Mouse (Mus musculus) limb, embryonic 13.5 days (tissue): ENCODE data around the gene Ndufb10. TPM values are rescaled to one million over a fixed set of nuclear protein-coding genes. Genes with fewer than 3 reads are reported as not detected.

Experiments
- ATAC-seq: fragments of 200-750 bp; cut with Nextera tagmentation; 2 replicates; pipeline ENCODE4 v1.8.0; 2017; ENCODE audit warnings: low read depth, moderate number of reproducible peaks, moderate TSS enrichment; ENCODE audit not compliant: low FRiP score
- H3K27ac ChIP-seq: fragments of 300-500 bp; sonication (generic); 2 replicates; pipeline ENCODE4 v1.5.1; 2015; ENCODE audit warnings: inconsistent platforms, mild to moderate bottlenecking, moderate library complexity
- H3K27me3 ChIP-seq: fragments of 300-500 bp; sonication (generic); 2 replicates; pipeline ENCODE4 v1.6.1; 2015; ENCODE audit warnings: mild to moderate bottlenecking, inconsistent platforms
- H3K36me3 ChIP-seq: fragments of 300-500 bp; sonication (generic); 2 replicates; pipeline ENCODE4 v1.6.1; 2015; ENCODE audit warnings: inconsistent platforms, mild to moderate bottlenecking, moderate library complexity
- H3K4me1 ChIP-seq: fragments of 300-500 bp; sonication (generic); 2 replicates; pipeline ENCODE4 v1.6.1; 2015; ENCODE audit warnings: inconsistent platforms
- H3K4me2 ChIP-seq: fragments of 300-500 bp; sonication (generic); replicated peaks from 2 replicates; pipeline ENCODE4 v1.6.1; 2015; ENCODE audit warnings: inconsistent platforms, mild to moderate bottlenecking, moderate library complexity
- H3K4me3 ChIP-seq: fragments of 300-500 bp; sonication (generic); 2 replicates; pipeline ENCODE4 v1.5.1; 2015; ENCODE audit warnings: moderate library complexity, mild to moderate bottlenecking, inconsistent platforms
- H3K9ac ChIP-seq: fragments of 300-500 bp; sonication (generic); 2 replicates; pipeline ENCODE4 v1.6.1; 2015; ENCODE audit warnings: mild to moderate bottlenecking, inconsistent platforms
- H3K9me3 ChIP-seq: fragments of 300-500 bp; sonication (generic); 2 replicates; pipeline ENCODE4 v1.6.1; 2016; ENCODE audit warnings: inconsistent platforms
- WGBS: fragments of 180-500 bp; shearing (Covaris S2); methylation state at CpG from one replicate; pipeline ENCODE4 v1.1.7; 2015; 5-methylcytosine and 5-hydroxymethylcytosine counted together
- polyA plus RNA-seq: library from polyadenylated mRNA; unstranded; fragments of >200 nt; fragmentation: Nextera tagmentation; extraction: Ambion mirVana; gene quantifications from 2 replicates; pipeline ENCODE4 v1.2.1, GENCODE M21; 2015

The Ndufb10 gene
- polyA plus RNA-seq, 1 experiment from 2014 or later: 206 TPM

DNA sequence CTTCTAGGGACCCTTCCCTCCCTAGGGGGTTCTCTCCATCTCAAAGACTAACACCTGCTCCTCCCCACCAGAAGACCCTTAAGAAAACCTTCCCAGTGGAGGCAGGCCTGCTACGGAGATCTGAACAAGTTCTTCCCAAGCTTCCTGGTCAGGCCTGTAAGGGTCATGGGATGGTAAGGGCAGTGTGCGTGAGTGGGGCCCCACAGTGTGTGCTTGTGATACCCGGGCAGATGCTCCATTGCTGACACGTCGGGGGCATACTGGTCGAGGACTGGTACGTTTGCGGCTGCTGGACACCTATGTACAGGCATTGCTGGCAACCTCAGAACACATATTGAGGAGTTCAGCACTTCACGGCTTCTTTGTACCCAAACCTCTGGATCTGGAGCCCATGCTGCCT is 25.6 kb downstream of the Ndufb10 start:
- Histone ChIP-seq H3K27me3 (no peaks in the 10 kb centered on the region), H3K27ac (no peak overlapping the region), H3K9ac (no peak overlapping the region), H3K4me3 (no peak overlapping the region), H3K9me3 (no peaks in the 10 kb centered on the region), H3K36me3 (peaks cover 44% of the 10 kb centered on the region), H3K4me1 (peaks cover 31% of the 10 kb centered on the region), H3K4me2 (no peak overlapping the region)
- ATAC-seq: no peak
- 68% methylated on average over 9 of the region's 9 CpGs for WGBS

DNA sequence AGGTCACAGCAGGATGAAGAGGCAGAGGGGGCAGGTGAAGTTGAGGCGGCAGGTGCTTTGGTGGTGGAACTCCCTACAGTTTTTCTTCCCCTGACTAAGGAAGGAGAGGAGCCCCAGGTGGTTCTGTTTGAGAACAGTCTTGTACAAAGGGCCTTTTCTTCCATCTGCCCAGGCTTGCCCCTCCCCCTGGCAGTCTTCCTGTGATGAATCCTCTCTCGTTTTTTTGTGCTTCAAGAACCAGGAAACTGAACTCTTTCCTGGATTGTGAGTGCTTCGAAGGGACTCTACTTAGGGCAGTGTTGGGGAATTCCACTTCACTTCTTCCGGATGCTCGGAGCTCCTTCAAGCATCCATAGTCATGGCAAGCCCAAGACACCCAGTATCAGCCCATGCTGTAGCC is 26.3 kb downstream of the Ndufb10 start:
- H3K4me1 ChIP-seq: peaks cover 31% of the 10 kb centered on the region
- no peak overlapping the region for H3K27ac ChIP-seq
- WGBS: 20% methylated on average over 5 of the region's 5 CpGs
- H3K36me3 ChIP-seq: peaks cover 43% of the 10 kb centered on the region
- no peaks in the 10 kb centered on the region for H3K9me3 ChIP-seq
- H3K4me2 ChIP-seq: no peak overlapping the region
- peak overlapping the region; percentile 5; the same call in 1 of the 2 replicates for H3K9ac ChIP-seq
- no peak for ATAC-seq
- no peaks in the 10 kb centered on the region for H3K27me3 ChIP-seq
- H3K4me3 ChIP-seq: no peak overlapping the region

DNA sequence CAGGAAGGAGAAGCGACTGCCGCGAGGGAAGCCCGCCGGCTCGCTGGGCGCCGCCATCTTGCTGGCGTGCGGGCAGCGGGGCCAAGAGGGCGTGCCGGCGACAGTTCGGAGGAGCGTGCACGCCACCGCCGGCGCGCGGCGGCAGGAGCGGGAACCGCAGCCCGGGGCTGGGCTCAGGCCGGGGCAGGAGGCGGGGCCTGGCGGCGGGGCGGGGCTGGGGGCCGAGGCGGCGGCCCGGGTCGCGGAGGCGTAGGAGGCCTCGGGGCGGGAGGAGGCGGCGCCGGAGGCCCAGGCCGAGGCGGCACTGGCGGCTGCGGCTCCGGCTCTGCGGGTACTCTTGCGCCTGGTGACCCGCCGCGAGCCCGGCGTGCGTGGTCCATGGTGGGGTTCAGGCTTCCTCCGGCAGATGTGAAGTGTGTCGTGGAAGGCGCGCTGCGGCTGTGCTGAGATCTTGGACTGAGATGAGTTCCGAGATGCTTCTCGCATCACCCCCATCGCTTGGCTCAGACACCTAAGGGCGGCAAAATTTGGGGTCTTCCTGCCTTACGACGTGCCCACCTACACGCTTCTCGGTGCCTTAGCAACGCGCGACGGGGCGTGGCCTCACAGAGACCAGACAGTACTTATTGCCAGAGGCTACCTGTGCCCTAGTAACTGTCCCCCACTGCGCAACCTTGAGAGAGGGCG is 28.1 kb downstream of the Ndufb10 start, which contains the start of the genes Gfer and Noxo1:
Gene Gfer (minus strand): TSS at position 146 of the 687 bp plus-strand sequence.
Gene Noxo1 (plus strand): TSS at position 224 of the 687 bp plus-strand sequence.
- H3K27ac ChIP-seq: peak within 1 kb of the TSS; percentile 81
- peak within 1 kb of the TSS; percentile 84 for H3K4me3 ChIP-seq
- H3K4me2 ChIP-seq: peak within 1 kb of the TSS; percentile 81
- WGBS: under 1% methylated on average over 64 of the region's 76 CpGs
- H3K9ac ChIP-seq: peak within 1 kb of the TSS; percentile 88
- peaks cover 9% of the 10 kb centered on the region for H3K27me3 ChIP-seq
- no peaks in the 10 kb centered on the region for H3K9me3 ChIP-seq
- peak; percentile 90 for ATAC-seq
- H3K36me3 ChIP-seq: peaks cover 35% of the 10 kb centered on the region
- H3K4me1 ChIP-seq: peaks cover 31% of the 10 kb centered on the region

DNA sequence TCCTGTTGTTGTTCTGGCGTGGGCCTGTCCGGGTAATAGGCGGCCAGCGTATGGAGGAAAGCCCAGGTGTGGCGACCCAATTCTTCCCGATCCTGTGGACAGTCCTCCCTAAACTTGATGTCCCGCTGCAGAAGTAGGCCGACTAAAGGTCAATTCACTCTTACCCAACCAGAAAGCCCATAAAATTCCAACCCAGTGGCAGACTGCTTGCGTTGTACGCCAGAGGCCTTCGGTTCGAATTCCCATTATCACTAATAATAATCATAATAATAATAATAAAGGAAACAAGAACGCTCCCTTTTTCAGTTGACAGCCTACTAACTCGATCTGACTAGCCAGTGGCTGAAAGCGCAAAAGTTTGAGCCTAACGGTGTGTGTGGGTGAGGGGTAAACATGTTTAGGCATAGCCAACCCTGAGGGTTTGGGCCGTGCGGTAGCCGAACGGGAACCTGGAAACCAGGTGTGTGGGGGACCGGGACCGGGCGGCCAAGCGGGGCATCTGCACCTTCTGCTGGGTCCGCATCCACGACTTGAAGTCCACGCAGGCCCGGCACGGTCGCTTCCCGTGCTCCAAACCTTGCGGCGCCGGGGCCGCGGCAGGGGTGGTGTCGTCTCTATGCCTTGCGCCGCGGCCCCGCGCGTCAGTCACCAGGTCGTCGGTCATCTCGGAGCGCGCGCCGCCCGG is 28.8 kb downstream of the Ndufb10 start:
- peak overlapping the region; percentile 81 for H3K27ac ChIP-seq
- no peak; the same call in 1 of the 2 replicates for ATAC-seq
- peak overlapping the region; percentile 81 for H3K4me2 ChIP-seq
- peak overlapping the region; percentile 88 for H3K9ac ChIP-seq
- H3K4me1 ChIP-seq: peaks cover 31% of the 10 kb centered on the region
- H3K4me3 ChIP-seq: peak overlapping the region; percentile 84
- no peaks in the 10 kb centered on the region for H3K9me3 ChIP-seq
- 4% methylated on average over 51 of the region's 51 CpGs for WGBS
- peaks cover 28% of the 10 kb centered on the region for H3K36me3 ChIP-seq
- peaks cover 16% of the 10 kb centered on the region for H3K27me3 ChIP-seq

DNA sequence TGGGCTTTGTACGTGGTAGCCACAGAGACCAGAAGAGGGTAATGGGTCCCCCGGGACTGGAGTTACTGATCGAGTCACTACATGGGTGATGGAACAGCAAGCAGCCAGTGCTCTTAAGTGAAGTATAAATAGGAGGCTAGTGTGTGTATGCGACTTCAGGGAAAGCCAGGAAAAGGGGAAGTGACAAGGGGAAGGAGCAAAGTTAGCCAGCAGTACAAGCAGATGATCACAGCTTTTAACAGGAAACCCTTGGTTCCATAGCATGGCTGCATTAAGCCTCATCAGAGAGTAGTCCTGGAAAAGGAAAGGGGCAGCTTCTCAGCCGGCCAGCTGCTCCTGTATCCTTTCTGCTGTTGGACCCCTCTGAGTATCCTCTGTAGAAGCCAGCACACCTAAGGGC is 31.9 kb downstream of the Ndufb10 start:
- H3K36me3 ChIP-seq: peaks cover 19% of the 10 kb centered on the region
- WGBS: 81% methylated on average over 5 of the region's 5 CpGs
- peaks cover 34% of the 10 kb centered on the region for H3K4me1 ChIP-seq
- H3K4me2 ChIP-seq: no peak overlapping the region
- no peaks in the 10 kb centered on the region for H3K9me3 ChIP-seq
- ATAC-seq: no peak
- no peak overlapping the region for H3K27ac ChIP-seq
- H3K4me3 ChIP-seq: no peak overlapping the region
- no peak overlapping the region for H3K9ac ChIP-seq
- peaks cover 47% of the 10 kb centered on the region for H3K27me3 ChIP-seq

DNA sequence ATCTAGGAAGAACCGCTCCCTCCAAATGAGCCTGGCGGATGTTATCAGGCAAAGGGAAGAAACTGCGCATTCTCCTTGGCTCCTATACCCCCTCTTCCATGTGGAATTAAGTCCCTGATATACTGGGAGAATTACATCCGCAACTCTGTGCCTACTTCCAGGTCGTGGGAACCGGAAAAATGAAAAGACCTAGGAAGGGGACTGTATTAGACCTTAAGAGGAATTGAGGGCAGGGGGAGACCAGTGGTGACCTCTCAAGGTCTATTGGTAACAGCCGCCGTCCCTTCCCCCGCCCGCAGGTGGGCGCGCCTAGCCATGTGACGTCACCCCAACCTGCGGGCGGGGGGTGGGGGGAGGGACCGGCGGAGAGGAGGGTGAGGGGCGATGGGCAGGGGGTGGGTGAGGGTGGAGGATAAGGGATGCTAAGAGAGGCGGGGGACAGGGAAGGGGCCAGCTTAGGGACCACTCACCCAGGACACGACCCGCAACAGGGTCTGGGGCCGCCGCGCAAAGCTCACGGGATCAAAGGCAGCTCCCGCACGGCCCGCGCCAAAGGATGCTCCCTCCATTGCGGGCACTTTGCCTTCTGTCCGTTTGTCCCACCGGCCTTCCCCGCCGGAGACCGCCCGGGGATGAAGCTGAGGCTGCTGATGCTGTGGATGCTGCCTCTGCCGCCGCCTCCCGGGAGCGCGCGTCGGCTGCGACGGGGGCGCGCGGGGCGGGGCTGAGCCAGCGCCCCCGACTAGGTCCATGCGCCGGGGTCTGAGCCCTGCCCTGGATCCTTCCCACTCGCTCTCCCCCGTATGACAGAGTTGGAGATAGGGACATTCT is 34.8 kb downstream of the Ndufb10 start, which contains the start of gene Syngr3:
Gene Syngr3 (minus strand): TSS at position 705 of the 831 bp plus-strand sequence.
- H3K9me3 ChIP-seq: no peaks in the 10 kb centered on the region
- peak within 1 kb of the TSS; percentile 76 for H3K9ac ChIP-seq
- peaks cover 19% of the 10 kb centered on the region for H3K36me3 ChIP-seq
- peaks cover 60% of the 10 kb centered on the region for H3K27me3 ChIP-seq
- peak within 1 kb of the TSS; percentile 92 for H3K4me2 ChIP-seq
- H3K27ac ChIP-seq: no peak within 1 kb of the TSS
- peak within 1 kb of the TSS; percentile 67 for H3K4me3 ChIP-seq
- ATAC-seq: no peak
- 1% methylated on average over 51 of the region's 55 CpGs for WGBS
- peaks cover 23% of the 10 kb centered on the region for H3K4me1 ChIP-seq

DNA sequence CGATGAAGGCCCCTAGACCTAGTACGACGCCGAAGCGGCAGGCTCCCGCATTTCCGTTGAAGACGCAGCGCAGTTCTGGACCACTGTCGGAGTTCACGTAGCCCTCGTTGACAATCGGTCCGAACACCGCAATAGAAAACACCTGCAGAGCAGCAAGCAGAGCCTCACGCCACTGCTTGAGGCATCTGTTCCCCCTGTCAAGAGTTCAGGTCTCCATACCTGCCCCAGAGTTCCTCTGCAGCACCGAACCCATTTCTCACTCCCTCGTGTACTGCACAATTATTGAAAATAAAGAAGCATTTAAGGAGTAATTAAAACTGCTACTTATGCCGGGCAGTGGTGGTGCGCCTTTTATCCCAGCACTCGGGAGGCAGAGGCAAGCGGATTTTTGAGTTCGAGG is 36.7 kb downstream of the Ndufb10 start:
- H3K27me3 ChIP-seq: peaks cover 59% of the 10 kb centered on the region
- peak overlapping the region; percentile 62 for H3K4me2 ChIP-seq
- no peaks in the 10 kb centered on the region for H3K9me3 ChIP-seq
- H3K4me3 ChIP-seq: peak overlapping the region; percentile 34
- no peak for ATAC-seq
- H3K36me3 ChIP-seq: peaks cover 7% of the 10 kb centered on the region
- peak overlapping the region; percentile 55 for H3K9ac ChIP-seq
- peaks cover 20% of the 10 kb centered on the region for H3K4me1 ChIP-seq
- WGBS: 17% methylated on average over 23 of the region's 23 CpGs
- no peak overlapping the region for H3K27ac ChIP-seq

DNA sequence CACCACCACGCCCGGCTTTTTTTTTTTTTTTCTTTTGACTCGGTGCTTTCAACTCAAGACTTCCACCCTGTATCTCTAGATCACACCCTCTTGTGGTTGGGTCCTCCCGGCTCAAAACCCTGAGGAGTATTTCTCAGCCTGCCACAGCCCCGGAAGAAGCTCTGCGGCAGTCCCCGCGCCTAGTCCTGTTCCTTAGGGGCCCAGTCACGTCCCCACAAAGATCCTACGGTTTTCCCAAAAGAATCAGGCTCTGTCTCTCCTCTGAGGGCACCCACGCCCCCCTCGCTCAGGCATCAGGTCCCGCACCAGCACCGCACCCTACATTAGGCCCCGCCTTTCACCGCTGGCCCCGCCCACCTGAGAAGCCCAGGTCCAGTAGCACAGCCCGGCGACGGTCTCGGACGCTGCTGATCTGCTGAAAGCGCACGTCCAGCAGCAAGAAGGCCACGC is 37.1 kb downstream of the Ndufb10 start:
- Histone ChIP-seq H3K9me3 (no peaks in the 10 kb centered on the region), H3K4me1 (peaks cover 20% of the 10 kb centered on the region), H3K36me3 (peaks cover 7% of the 10 kb centered on the region), H3K4me3 (peak overlapping the region; percentile 34), H3K9ac (peak overlapping the region; percentile 55), H3K27ac (no peak overlapping the region), H3K4me2 (peak overlapping the region; percentile 62), H3K27me3 (peaks cover 55% of the 10 kb centered on the region)
- under 1% methylated on average over 25 of the region's 25 CpGs for WGBS
- ATAC-seq: peak; percentile 60; the same call in 1 of the 2 replicates

DNA sequence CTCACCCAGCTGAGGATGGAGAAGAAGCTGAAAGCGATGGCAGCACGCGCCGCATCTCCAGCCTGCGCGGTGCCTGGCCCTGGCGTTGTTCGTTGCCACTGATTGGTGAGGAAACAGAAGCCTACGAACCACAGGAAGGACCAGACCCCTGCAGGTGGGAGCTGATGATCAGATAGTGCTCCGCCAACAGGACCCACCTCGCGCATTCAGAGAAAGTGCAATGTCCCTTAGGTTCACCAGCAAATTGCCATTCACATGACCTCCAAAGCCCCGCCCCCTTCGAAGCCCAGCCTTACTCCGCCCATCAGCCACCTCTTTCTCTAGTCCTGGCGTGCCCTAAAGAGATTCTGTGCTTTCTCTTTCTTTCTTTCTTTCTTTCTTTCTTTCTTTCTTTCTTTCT is 37.8 kb downstream of the Ndufb10 start:
- WGBS: 22% methylated on average over 16 of the region's 16 CpGs
- Histone ChIP-seq H3K27me3 (peaks cover 52% of the 10 kb centered on the region), H3K36me3 (peaks cover 11% of the 10 kb centered on the region), H3K4me1 (peaks cover 20% of the 10 kb centered on the region), H3K27ac (no peak overlapping the region), H3K4me3 (peak overlapping the region; percentile 10; the same call in 1 of the 2 replicates), H3K9me3 (no peaks in the 10 kb centered on the region), H3K9ac (no peak overlapping the region), H3K4me2 (peak overlapping the region; percentile 39)
- no peak for ATAC-seq

DNA sequence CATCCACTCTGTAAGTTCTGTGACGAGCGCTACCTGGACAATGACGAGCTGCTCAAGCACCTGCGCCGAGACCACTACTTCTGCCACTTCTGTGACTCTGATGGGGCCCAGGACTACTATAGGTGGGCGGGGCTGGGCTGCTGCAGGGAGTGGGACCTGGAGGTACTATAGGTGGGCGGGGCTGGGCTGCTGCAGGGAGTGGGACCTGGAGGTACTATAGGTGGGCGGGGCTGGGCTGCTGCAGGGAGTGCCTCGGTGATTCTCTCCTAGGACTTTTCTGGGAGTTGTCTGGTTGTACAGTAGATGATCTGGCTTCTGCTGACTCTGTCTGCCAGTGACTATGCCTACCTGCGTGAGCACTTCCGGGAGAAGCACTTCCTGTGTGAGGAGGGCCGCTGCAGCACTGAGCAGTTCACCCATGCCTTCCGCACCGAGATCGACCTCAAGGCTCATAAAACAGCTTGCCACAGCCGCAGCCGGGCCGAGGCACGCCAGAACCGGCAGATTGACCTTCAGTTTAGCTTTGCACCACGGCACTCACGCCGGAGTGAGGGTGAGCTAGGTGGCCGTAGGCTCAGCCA is 46.7 kb downstream of the Ndufb10 start:
- peaks cover 71% of the 10 kb centered on the region for H3K36me3 ChIP-seq
- ATAC-seq: no peak; the same call in 1 of the 2 replicates
- H3K9ac ChIP-seq: no peak overlapping the region
- no peaks in the 10 kb centered on the region for H3K9me3 ChIP-seq
- H3K4me3 ChIP-seq: no peak overlapping the region
- 0 out of 2 replicates have a peak, but pooled peaks cover 10% of the 10 kb centered on the region for H3K4me1 ChIP-seq
- H3K4me2 ChIP-seq: no peak overlapping the region
- no peak overlapping the region for H3K27ac ChIP-seq
- no peaks in the 10 kb centered on the region for H3K27me3 ChIP-seq
- WGBS: 86% methylated on average over 24 of the region's 24 CpGs

DNA sequence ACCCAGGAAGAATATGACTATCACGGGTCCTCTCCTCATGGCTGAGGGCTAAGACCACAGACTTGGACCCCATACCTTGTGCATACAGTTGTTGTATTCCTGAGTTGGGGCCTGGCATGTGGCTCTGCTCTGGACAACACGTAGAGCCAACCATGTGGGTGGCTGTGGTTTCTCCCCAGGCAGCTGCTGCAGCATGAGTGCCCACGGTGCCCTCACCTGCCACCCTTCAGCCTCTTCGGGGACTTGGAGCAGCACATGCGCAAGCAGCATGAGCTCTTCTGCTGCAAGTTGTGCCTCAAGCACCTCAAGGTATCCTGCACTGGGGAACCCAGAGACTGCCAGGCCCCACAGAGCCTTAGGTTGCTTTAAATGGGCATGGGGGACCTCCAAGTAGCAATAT is 47.4 kb downstream of the Ndufb10 start:
- Histone ChIP-seq H3K27ac (no peak overlapping the region), H3K9ac (no peak overlapping the region), H3K9me3 (no peaks in the 10 kb centered on the region), H3K36me3 (peaks cover 64% of the 10 kb centered on the region), H3K4me3 (no peak overlapping the region), H3K27me3 (no peaks in the 10 kb centered on the region), H3K4me2 (no peak overlapping the region), H3K4me1 (peaks cover 17% of the 10 kb centered on the region)
- ATAC-seq: no peak
- 93% methylated on average over 5 of the region's 5 CpGs for WGBS
